Mouse (Mus musculus): ENCODE data around the gene Olfr870.

- TF ChIP-seq NRF1 (IDR thresholded peaks at IDR 0.05; ENCODE audit: insufficient read depth, low read depth, low read length, poor library complexity, severe bottlenecking) (no peak), TCF12 (IDR thresholded peaks at IDR 0.05; ENCODE audit: low read depth, low read length) (no peak), JUND (IDR thresholded peaks at IDR 0.05; ENCODE audit: low read depth, low read length) (no peak), CTCF (IDR thresholded peaks at IDR 0.05 in 2 of 3, conservative IDR thresholded peaks at IDR 0.05 in 1 of 3; ENCODE audit: control insufficient read depth in 1 of 3, insufficient read depth in 1 of 3, low read depth in 2 of 3, low read length in 3 of 3, poor library complexity in 1 of 3, severe bottlenecking in 1 of 3) (no peak), SMC3 (IDR thresholded peaks at IDR 0.05; ENCODE audit: low read depth, low read length) (no peak), ETS1 (IDR thresholded peaks at IDR 0.05; ENCODE audit: low read depth, low read length) (peak; percentile 25; the same call in 1 of the 2 replicates), POLR2A (IDR thresholded peaks at IDR 0.05; ENCODE audit: control insufficient read depth in 1 of 2, insufficient read depth in 1 of 2, low read depth in 1 of 2, low read length in 2 of 2, poor library complexity in 1 of 2) (no peak), EP300 (IDR thresholded peaks at IDR 0.05; ENCODE audit: low read depth in 1 of 2, low read length in 2 of 2) (peak; percentile 23 to 66; a peak in 3 of 4 replicates)
Measured at GRCm38 (mm10) chr9:20211477-20211876, 37.6 kb upstream of the Olfr870 start.

Data from MEL (cell line).